ENCODE assay signal across 8 mouse cellular contexts in genomic region chr10:45289218-45290105, GRCm38 (mm10). TPM values are rescaled to one million over a fixed set of nuclear protein-coding genes. Genes with fewer than 3 reads are reported as not detected.
DNase-seq lines count a peak whose midpoint lies in the region; ATAC-seq and TF ChIP-seq lines count a peak whose summit lies in the region.

No protein-coding gene starts in this region.

- 2% methylated on average over 71 of the region's 71 CpGs for WGBS in kidney, adult 2 months
- 1% methylated on average over 71 of the region's 71 CpGs for WGBS in embryonic facial prominence, embryonic 13.5 days
- WGBS in heart, postnatal 0 days: 1% methylated on average over 69 of the region's 71 CpGs
- 2% methylated on average over 71 of the region's 71 CpGs for WGBS in liver, adult 2 months
- WGBS in neural tube, embryonic 15.5 days: 2% methylated on average over 71 of the region's 71 CpGs

- no peaks in the 10 kb centered on the region for H3K36me3 ChIP-seq in kidney, adult 2 months (ENCODE audit: control insufficient read depth, insufficient read depth, low read length)
- no peaks in the 10 kb centered on the region for H3K36me3 ChIP-seq in ES-E14 (ENCODE audit: control insufficient read depth, insufficient read depth, low read length, poor library complexity, severe bottlenecking)
- no peaks in the 10 kb centered on the region for H3K36me3 ChIP-seq in embryonic facial prominence, embryonic 13.5 days
- H3K36me3 ChIP-seq in heart, postnatal 0 days (replicated peaks; ENCODE audit: control insufficient read depth, insufficient read depth, low read length): no peaks in the 10 kb centered on the region
- H3K36me3 ChIP-seq in liver, adult 2 months (ENCODE audit: control insufficient read depth, insufficient read depth, low read length): no peaks in the 10 kb centered on the region
- H3K36me3 ChIP-seq in neural tube, embryonic 15.5 days: no peaks in the 10 kb centered on the region

- no peaks in the 10 kb centered on the region for H3K4me1 ChIP-seq in kidney, adult 2 months (ENCODE audit: control insufficient read depth, insufficient read depth, low read length)
- H3K4me1 ChIP-seq in ES-E14 (ENCODE audit: control insufficient read depth in 2 of 2, insufficient read depth in 2 of 2, low read length in 2 of 2, poor library complexity in 1 of 2): peaks cover 0 to 4% of the 10 kb centered on the region in 2 experiments; a peak in 3 of 4 replicates
- peaks cover 5% of the 10 kb centered on the region; the same call in 1 of the 2 replicates for H3K4me1 ChIP-seq in embryonic facial prominence, embryonic 13.5 days
- H3K4me1 ChIP-seq in heart, postnatal 0 days (ENCODE audit: control insufficient read depth, insufficient read depth): peaks cover 18% of the 10 kb centered on the region
- H3K4me1 ChIP-seq in liver, adult 2 months (ENCODE audit: control insufficient read depth, insufficient read depth, low read length): no peaks in the 10 kb centered on the region
- peaks cover 10% of the 10 kb centered on the region for H3K4me1 ChIP-seq in neural tube, embryonic 15.5 days

- H3K79me2 ChIP-seq in liver, adult 2 months (ENCODE audit: control insufficient read depth, insufficient read depth, low read length): no peaks in the 10 kb centered on the region

- no peak for TF ChIP-seq EP300 in heart, postnatal 0 days (IDR thresholded peaks at IDR 0.05; ENCODE audit: low read depth)

- peak overlapping the region; percentile 97 for H3K4me2 ChIP-seq in embryonic facial prominence, embryonic 13.5 days
- peak overlapping the region; percentile 70 for H3K4me2 ChIP-seq in heart, postnatal 0 days (ENCODE audit: low read depth, low read length)
- peak overlapping the region; percentile 99 for H3K4me2 ChIP-seq in neural tube, embryonic 15.5 days

- no peaks in the 10 kb centered on the region for H3K9me3 ChIP-seq in ES-E14 (ENCODE audit: control insufficient read depth, insufficient read depth, low read depth, low read length)
- H3K9me3 ChIP-seq in embryonic facial prominence, embryonic 13.5 days: no peaks in the 10 kb centered on the region
- H3K9me3 ChIP-seq in heart, postnatal 0 days (replicated peaks; ENCODE audit: control insufficient read depth, low read length): no peaks in the 10 kb centered on the region
- H3K9me3 ChIP-seq in neural tube, embryonic 15.5 days (replicated peaks): no peaks in the 10 kb centered on the region

- H3K27ac ChIP-seq in kidney, adult 2 months (ENCODE audit: insufficient read depth, low read depth, low read length): no peak overlapping the region
- no peak overlapping the region for H3K27ac ChIP-seq in ES-E14 (ENCODE audit: insufficient read depth, low read depth, low read length, poor library complexity, severe bottlenecking)
- H3K27ac ChIP-seq in embryonic facial prominence, embryonic 13.5 days: no peak overlapping the region
- peak overlapping the region; percentile 97 for H3K27ac ChIP-seq in heart, postnatal 0 days (ENCODE audit: low read depth)
- no peak overlapping the region for H3K27ac ChIP-seq in liver, adult 2 months (replicated peaks; ENCODE audit: insufficient read depth, low read depth, low read length)
- no peak overlapping the region for H3K27ac ChIP-seq in neural tube, embryonic 15.5 days (replicated peaks)

- peak; percentile 52; the same call in 1 of the 2 replicates for ATAC-seq in embryonic facial prominence, embryonic 13.5 days (ENCODE audit: insufficient number of reproducible peaks, insufficient read depth, low FRiP score, low TSS enrichment, low read depth)
- peak; percentile 83 for ATAC-seq in heart, postnatal 0 days (ENCODE audit: insufficient read depth, low read depth)
- peak; percentile 85 for ATAC-seq in neural tube, embryonic 15.5 days (ENCODE audit: low FRiP score)
- ATAC-seq in CD4-positive, CD25-positive, alpha-beta regulatory T cell, adult 4 months: no peak

- TF ChIP-seq CTCF in kidney, adult 2 months (conservative IDR thresholded peaks at IDR 0.05; ENCODE audit: insufficient read depth, insufficient read length, low read depth, low read length): no peak
- TF ChIP-seq CTCF in heart, postnatal 0 days (IDR thresholded peaks at IDR 0.05; ENCODE audit: low read depth): no peak
- no peak for TF ChIP-seq CTCF in liver, adult 2 months (IDR thresholded peaks at IDR 0.05; ENCODE audit: low read depth, low read length)

- H3K27me3 ChIP-seq in kidney, adult 2 months (replicated peaks; ENCODE audit: control insufficient read depth, insufficient read depth, low read length): peaks cover 2% of the 10 kb centered on the region; the same call in 1 of the 2 replicates
- peaks cover 33% of the 10 kb centered on the region for H3K27me3 ChIP-seq in embryonic facial prominence, embryonic 13.5 days
- H3K27me3 ChIP-seq in heart, postnatal 0 days (ENCODE audit: control insufficient read depth, insufficient read depth, low read length): peaks cover 9% of the 10 kb centered on the region; the same call in 1 of the 2 replicates
- H3K27me3 ChIP-seq in liver, adult 2 months (ENCODE audit: control insufficient read depth, insufficient read depth, low read length): peaks cover 5% of the 10 kb centered on the region; the same call in 1 of the 2 replicates
- peaks cover 22% of the 10 kb centered on the region for H3K27me3 ChIP-seq in neural tube, embryonic 15.5 days (replicated peaks)

- no peak for DNase-seq in kidney, adult 2 months
- no peak for DNase-seq in kidney, adult 8-10 months
- peak; percentile 15 for DNase-seq in ES-E14 (ENCODE audit: low read depth, low spot score)
- peak; percentile 56 for DNase-seq in heart, postnatal 0 days (ENCODE audit: low spot score)
- no peak for DNase-seq in liver, adult 2 months (ENCODE audit: extremely low read depth, low read depth, low spot score)

- H3K4me3 ChIP-seq in kidney, adult 2 months (ENCODE audit: insufficient read depth, low read depth, low read length): peak overlapping the region; percentile 27; the same call in 1 of the 2 replicates
- H3K4me3 ChIP-seq in ES-E14 (ENCODE audit: insufficient read depth in 1 of 2, low read depth in 1 of 2, low read length in 2 of 2, poor library complexity in 1 of 2, severe bottlenecking in 1 of 2): peak overlapping the region; percentile 57 to 82
- peak overlapping the region; percentile 61 for H3K4me3 ChIP-seq in embryonic facial prominence, embryonic 13.5 days
- H3K4me3 ChIP-seq in heart, postnatal 0 days (ENCODE audit: low read depth, low read length): peak overlapping the region; percentile 72
- H3K4me3 ChIP-seq in liver, adult 2 months (ENCODE audit: insufficient read depth, low read depth, low read length): peak overlapping the region; percentile 30; the same call in 1 of the 2 replicates
- H3K4me3 ChIP-seq in neural tube, embryonic 15.5 days (replicated peaks): peak overlapping the region; percentile 59

- in situ Hi-C loops in ES-E14 (cut with MboI; ENCODE audit: low sequenced_read_pairs in 2 of 2, unreplicated experiment in 2 of 2): no loop called here

- H3K9ac ChIP-seq in ES-E14 (ENCODE audit: insufficient read depth, low read depth, low read length, poor library complexity, severe bottlenecking): peak overlapping the region; percentile 56
- peak overlapping the region; percentile 70 for H3K9ac ChIP-seq in embryonic facial prominence, embryonic 13.5 days
- peak overlapping the region; percentile 89 for H3K9ac ChIP-seq in heart, postnatal 0 days (replicated peaks; ENCODE audit: low read depth, low read length)
- no peak overlapping the region for H3K9ac ChIP-seq in liver, adult 2 months (ENCODE audit: low read depth, low read length)
- H3K9ac ChIP-seq in neural tube, embryonic 15.5 days (replicated peaks): peak overlapping the region; percentile 57

- TF ChIP-seq POLR2A in kidney, adult 2 months (IDR thresholded peaks at IDR 0.05; ENCODE audit: low read depth, low read length): no peak
- no peak for TF ChIP-seq POLR2A in liver, adult 2 months (IDR thresholded peaks at IDR 0.05; ENCODE audit: extremely low read depth, insufficient read depth, low read length)

TF ChIP-seq in ES-E14, 5 proteins besides CTCF, POLR2A, EP300 and RAD21:
- TF ChIP-seq MAFK (IDR thresholded peaks at IDR 0.05; ENCODE audit: insufficient read depth, low read depth, low read length) (no peak), ZC3H11A (IDR thresholded peaks at IDR 0.05; ENCODE audit: borderline replicate concordance, low read depth, low read length) (no peak), ZNF384 (IDR thresholded peaks at IDR 0.05; ENCODE audit: low read depth, low read length) (no peak), HCFC1 (IDR thresholded peaks at IDR 0.05; ENCODE audit: borderline replicate concordance, insufficient read depth, low read length) (no peak), CHD2 (IDR thresholded peaks at IDR 0.05; ENCODE audit: low read depth, low read length) (no peak)

RNA-seq across cellular contexts. Expression of gene Bves, which starts 46.1 kb away (rescaled TPM):
- polyA plus RNA-seq in kidney, adult 2 months (2012; rRNA removed): 0.07 and 0.34 TPM in 2 replicates
- total RNA-seq in ES-E14 (2012; rRNA removed): 0.58 and 0.85 TPM in 2 replicates
- 1.8 and 2.5 TPM in 2 replicates for polyA plus RNA-seq in embryonic facial prominence, embryonic 13.5 days (2015; fragmentation: Nextera tagmentation; extraction: Ambion mirVana)
- 113 and 121 TPM in 2 replicates for total RNA-seq in heart, postnatal 0 days (2014; rRNA removed; ENCODE audit: low replicate concordance)
- polyA plus RNA-seq in heart, postnatal 0 days (2015; fragmentation: Nextera tagmentation; extraction: Ambion mirVana): 85.0 and 90.0 TPM in 2 replicates
- under 0.01 and 0.09 TPM in 2 replicates for total RNA-seq in liver, adult 2 months (2014; rRNA removed)
- polyA plus RNA-seq in liver, adult 2 months (2012; rRNA removed): not detected in 2 replicates
- polyA plus RNA-seq in neural tube, embryonic 15.5 days (2015; fragmentation: Nextera tagmentation; extraction: Ambion mirVana): 3.0 and 3.3 TPM in 2 replicates
- not detected for polyA plus RNA-seq in CD4-positive, CD25-positive, alpha-beta regulatory T cell, adult 4 months (2017; shearing (Covaris generic))

Comparison
In these comparisons a context has a peak if more than half of its experiments do, and no peak if none do; other contexts are left out.
1. DNase-seq: peak in ES-E14 (single experiment) and heart, postnatal 0 days (single experiment); none in kidney, adult 2 months (single experiment), kidney, adult 8-10 months (0 of 2) and liver, adult 2 months (single experiment).
2. RNA of gene Bves, which starts 46.1 kb away (polyA plus RNA-seq): 85.0 to 90.0 TPM in heart, postnatal 0 days; 3.0 to 3.3 TPM in neural tube, embryonic 15.5 days, 1.8 to 2.5 TPM in embryonic facial prominence, embryonic 13.5 days, 0.07 to 0.34 TPM in kidney, adult 2 months, not detected in liver, adult 2 months and not detected in CD4-positive, CD25-positive, alpha-beta regulatory T cell, adult 4 months; every median in the first group is over 10 times any median in the second.
3. Peak in every context shown above with its lines, with median percentiles within 50 percentile points of each other: H3K4me3 ChIP-seq and H3K4me2 ChIP-seq.